Mouse (Mus musculus): ENCODE measurements around the gene Zfp664. TPM values are rescaled to one million over a fixed set of nuclear protein-coding genes. Genes with fewer than 3 reads are reported as not detected.

Zfp664 gene
- polyA plus RNA-seq, 1 experiment from 2014 or later, result 110 TPM

Other genes starting within 250 kb of the Zfp664 start
- gene Atp6v0a2, start 234.1 kb upstream of the Zfp664 start, polyA plus RNA-seq (2015; fragmentation: Nextera tagmentation; extraction: Ambion mirVana), result 47.1 and 48.6 TPM in 2 replicates
- 0.12 and 0.15 TPM in 2 replicates for gene Dnah10, start 137.6 kb upstream of the Zfp664 start, polyA plus RNA-seq (2015; fragmentation: Nextera tagmentation; extraction: Ambion mirVana)
- 8.8 and 9.3 TPM in 2 replicates for gene Ccdc92, start 267 bp upstream of the Zfp664 start, polyA plus RNA-seq (2015; fragmentation: Nextera tagmentation; extraction: Ambion mirVana)
- gene Rflna, start 140.5 kb downstream of the Zfp664 start, polyA plus RNA-seq (2015; fragmentation: Nextera tagmentation; extraction: Ambion mirVana), result 4.5 and 6.8 TPM in 2 replicates